Mouse (Mus musculus): ENCODE data around the gene Rasgef1b. TPM values are rescaled to one million over a fixed set of nuclear protein-coding genes. Genes with fewer than 3 reads are reported as not detected.

The Rasgef1b gene
- polyA plus RNA-seq, 1 experiment: 4.5 TPM

DNA sequence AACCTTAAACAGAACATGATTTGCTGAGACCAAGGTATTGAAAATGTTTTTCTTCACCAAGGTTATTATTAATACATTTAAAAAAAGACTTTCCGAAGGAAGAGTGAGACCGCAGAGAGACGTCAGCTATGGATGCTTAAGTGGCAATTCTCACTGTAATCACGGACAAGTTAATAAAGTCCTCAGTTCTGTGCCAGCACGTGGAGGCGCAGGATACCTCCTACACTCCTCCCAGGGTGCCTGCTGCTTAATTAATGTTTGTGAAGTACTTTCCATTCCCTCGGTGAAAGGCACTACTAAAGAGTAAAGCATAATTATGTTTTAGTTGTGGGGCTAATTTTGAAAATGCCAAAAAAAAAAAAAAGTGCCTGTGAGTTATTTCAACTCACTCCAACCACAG lies 284.1 kb downstream of the Rasgef1b start:
- Histone ChIP-seq H3K4me1 (replicated peaks; ENCODE audit: control insufficient read depth, insufficient read depth, low read length) (no peaks in the 10 kb centered on the region), H3K27me3 (ENCODE audit: control insufficient read depth, insufficient read depth, low read length) (no peaks in the 10 kb centered on the region), H3K4me3 (ENCODE audit: control insufficient read depth, insufficient read depth, low read length) (no peak overlapping the region), H3K36me3 (ENCODE audit: control insufficient read depth, insufficient read depth, low read length) (no peaks in the 10 kb centered on the region), H3K27ac (ENCODE audit: control insufficient read depth, insufficient read depth, low read length) (no peak overlapping the region)
- 76% methylated on average over 7 of the region's 7 CpGs for WGBS
- DNase-seq: no peak
- TF ChIP-seq CTCF (IDR thresholded peaks at IDR 0.05; ENCODE audit: borderline replicate concordance, control insufficient read depth, extremely low read depth, insufficient read depth, low read length, poor library complexity) (no peak), POLR2A (IDR thresholded peaks at IDR 0.05; ENCODE audit: control insufficient read depth, extremely low read depth, insufficient read depth, low read length, poor library complexity) (no peak)

DNA sequence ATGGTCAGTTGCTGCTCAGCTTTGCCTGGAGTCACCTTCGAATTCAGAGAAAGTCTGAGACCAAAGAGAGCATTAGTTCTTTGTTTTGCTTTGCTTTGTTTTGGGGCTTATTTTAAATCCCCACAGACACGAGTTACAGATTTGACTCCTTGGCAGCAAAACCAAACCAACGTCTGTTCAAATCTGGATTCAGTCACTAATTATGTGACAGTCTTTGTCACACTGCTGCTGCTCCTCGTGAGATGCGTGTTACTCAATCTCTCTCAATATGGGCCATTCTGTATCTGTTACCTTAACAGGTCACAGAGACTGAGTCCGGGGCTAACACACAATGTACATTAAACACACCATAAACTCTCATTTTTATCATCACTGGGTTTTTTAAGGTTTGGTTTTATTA lies 288.8 kb downstream of the Rasgef1b start:
- Histone ChIP-seq H3K27ac (ENCODE audit: control insufficient read depth, insufficient read depth, low read length) (no peak overlapping the region), H3K4me1 (replicated peaks; ENCODE audit: control insufficient read depth, insufficient read depth, low read length) (no peaks in the 10 kb centered on the region), H3K4me3 (ENCODE audit: control insufficient read depth, insufficient read depth, low read length) (no peak overlapping the region), H3K36me3 (ENCODE audit: control insufficient read depth, insufficient read depth, low read length) (no peaks in the 10 kb centered on the region), H3K27me3 (ENCODE audit: control insufficient read depth, insufficient read depth, low read length) (no peaks in the 10 kb centered on the region)
- TF ChIP-seq CTCF (IDR thresholded peaks at IDR 0.05; ENCODE audit: borderline replicate concordance, control insufficient read depth, extremely low read depth, insufficient read depth, low read length, poor library complexity) (no peak), POLR2A (IDR thresholded peaks at IDR 0.05; ENCODE audit: control insufficient read depth, extremely low read depth, insufficient read depth, low read length, poor library complexity) (no peak)
- DNase-seq: no peak
- WGBS: 89% methylated on average over 6 of the region's 6 CpGs

DNA sequence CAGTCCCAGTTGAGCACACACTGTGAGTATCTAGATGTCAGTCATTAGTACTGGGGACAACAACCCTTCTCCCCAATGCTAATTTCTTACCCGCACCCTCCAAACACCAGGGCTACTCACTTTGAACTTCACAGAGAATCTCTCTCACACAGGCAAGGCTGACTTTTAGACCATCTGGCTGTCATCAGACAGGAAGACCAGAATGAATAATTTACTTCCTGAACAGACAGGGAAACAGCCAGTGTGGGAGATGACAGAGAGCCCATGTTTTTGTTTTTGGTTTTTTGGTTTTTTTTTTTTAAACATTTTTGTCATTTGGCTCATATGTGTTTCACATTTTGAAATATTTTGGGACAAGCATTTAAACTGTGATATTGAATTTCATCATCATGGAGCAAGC lies 290.3 kb downstream of the Rasgef1b start:
- 27% methylated on average over 1 of the region's 1 CpGs for WGBS
- H3K27me3 ChIP-seq (ENCODE audit: control insufficient read depth, insufficient read depth, low read length): no peaks in the 10 kb centered on the region
- H3K4me1 ChIP-seq (replicated peaks; ENCODE audit: control insufficient read depth, insufficient read depth, low read length): no peaks in the 10 kb centered on the region
- no peak for DNase-seq
- TF ChIP-seq CTCF (IDR thresholded peaks at IDR 0.05; ENCODE audit: borderline replicate concordance, control insufficient read depth, extremely low read depth, insufficient read depth, low read length, poor library complexity) (no peak), POLR2A (IDR thresholded peaks at IDR 0.05; ENCODE audit: control insufficient read depth, extremely low read depth, insufficient read depth, low read length, poor library complexity) (no peak)
- no peaks in the 10 kb centered on the region for H3K36me3 ChIP-seq (ENCODE audit: control insufficient read depth, insufficient read depth, low read length)
- H3K27ac ChIP-seq (ENCODE audit: control insufficient read depth, insufficient read depth, low read length): no peak overlapping the region
- no peak overlapping the region for H3K4me3 ChIP-seq (ENCODE audit: control insufficient read depth, insufficient read depth, low read length)

DNA sequence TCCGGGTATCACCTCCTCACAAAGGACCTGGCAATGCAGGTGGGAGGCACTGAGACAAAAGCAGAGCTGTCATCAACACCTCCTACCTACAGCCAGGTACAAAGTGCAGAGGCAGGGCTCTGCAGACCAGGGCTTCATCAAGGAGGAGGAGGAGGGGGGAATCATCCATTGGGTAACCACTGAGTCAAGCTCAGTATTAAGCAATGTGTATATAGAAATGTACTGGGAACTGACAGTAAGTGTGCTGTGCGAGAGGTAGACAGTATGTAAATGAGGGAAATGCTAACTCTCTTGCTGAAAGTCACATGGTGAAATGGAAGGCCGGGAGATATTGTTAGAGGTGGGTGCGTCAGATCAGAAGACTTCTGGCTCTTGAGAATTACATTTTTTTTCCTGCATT lies 294.6 kb downstream of the Rasgef1b start:
- Histone ChIP-seq H3K27me3 (ENCODE audit: control insufficient read depth, insufficient read depth, low read length) (no peaks in the 10 kb centered on the region), H3K4me1 (replicated peaks; ENCODE audit: control insufficient read depth, insufficient read depth, low read length) (no peaks in the 10 kb centered on the region), H3K27ac (ENCODE audit: control insufficient read depth, insufficient read depth, low read length) (no peak overlapping the region), H3K36me3 (ENCODE audit: control insufficient read depth, insufficient read depth, low read length) (no peaks in the 10 kb centered on the region), H3K4me3 (ENCODE audit: control insufficient read depth, insufficient read depth, low read length) (no peak overlapping the region)
- WGBS: 95% methylated on average over 4 of the region's 4 CpGs
- no peak for DNase-seq
- TF ChIP-seq POLR2A (IDR thresholded peaks at IDR 0.05; ENCODE audit: control insufficient read depth, extremely low read depth, insufficient read depth, low read length, poor library complexity) (no peak), CTCF (IDR thresholded peaks at IDR 0.05; ENCODE audit: borderline replicate concordance, control insufficient read depth, extremely low read depth, insufficient read depth, low read length, poor library complexity) (no peak)

DNA sequence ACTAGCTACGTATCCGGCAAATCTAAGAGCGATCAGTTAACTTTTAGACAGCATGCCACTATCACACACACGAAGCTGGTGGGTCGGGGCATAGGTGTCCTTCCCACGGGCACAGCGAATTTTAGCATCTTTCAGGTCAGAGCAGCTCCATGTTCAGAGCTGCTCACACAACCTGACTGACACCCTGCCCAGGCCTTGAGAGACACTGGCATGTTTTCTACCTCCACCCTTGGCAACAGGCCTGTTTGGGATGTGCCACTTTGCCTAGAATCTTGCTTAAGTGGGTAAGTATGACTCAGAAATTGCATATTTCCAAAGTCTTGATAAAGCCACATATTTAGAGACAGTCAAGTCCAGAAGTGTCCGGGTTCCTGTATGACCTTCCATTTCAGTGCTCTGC lies 296.4 kb downstream of the Rasgef1b start:
- 95% methylated on average over 8 of the region's 8 CpGs for WGBS
- H3K36me3 ChIP-seq (ENCODE audit: control insufficient read depth, insufficient read depth, low read length): no peaks in the 10 kb centered on the region
- TF ChIP-seq POLR2A (IDR thresholded peaks at IDR 0.05; ENCODE audit: control insufficient read depth, extremely low read depth, insufficient read depth, low read length, poor library complexity): no peak
- TF ChIP-seq CTCF (IDR thresholded peaks at IDR 0.05; ENCODE audit: borderline replicate concordance, control insufficient read depth, extremely low read depth, insufficient read depth, low read length, poor library complexity): no peak
- H3K27ac ChIP-seq (ENCODE audit: control insufficient read depth, insufficient read depth, low read length): no peak overlapping the region
- no peak for DNase-seq
- H3K4me3 ChIP-seq (ENCODE audit: control insufficient read depth, insufficient read depth, low read length): no peak overlapping the region
- no peaks in the 10 kb centered on the region for H3K4me1 ChIP-seq (replicated peaks; ENCODE audit: control insufficient read depth, insufficient read depth, low read length)
- no peaks in the 10 kb centered on the region for H3K27me3 ChIP-seq (ENCODE audit: control insufficient read depth, insufficient read depth, low read length)

DNA sequence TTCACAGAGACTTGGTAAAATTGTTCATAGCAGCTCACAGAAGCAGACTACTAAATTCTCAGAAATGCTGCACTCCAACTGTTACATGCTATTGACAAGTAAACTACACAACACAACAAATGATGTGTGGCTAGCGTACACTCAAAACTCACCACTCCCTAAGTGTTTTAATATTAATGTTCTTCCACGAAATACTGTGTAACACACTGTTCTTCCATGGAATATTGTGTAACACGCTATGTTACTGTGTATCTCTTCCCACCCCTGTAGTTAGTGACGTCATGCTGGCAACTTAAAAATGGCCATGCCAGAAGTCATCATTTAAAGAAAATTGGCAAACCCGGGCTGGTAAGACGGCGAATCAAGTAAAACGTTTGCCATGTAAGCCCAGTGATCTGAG lies 299.6 kb downstream of the Rasgef1b start:
- H3K4me1 ChIP-seq (replicated peaks; ENCODE audit: control insufficient read depth, insufficient read depth, low read length): no peaks in the 10 kb centered on the region
- H3K36me3 ChIP-seq (ENCODE audit: control insufficient read depth, insufficient read depth, low read length): no peaks in the 10 kb centered on the region
- no peak for DNase-seq
- no peak overlapping the region for H3K4me3 ChIP-seq (ENCODE audit: control insufficient read depth, insufficient read depth, low read length)
- no peaks in the 10 kb centered on the region for H3K27me3 ChIP-seq (ENCODE audit: control insufficient read depth, insufficient read depth, low read length)
- 92% methylated on average over 8 of the region's 8 CpGs for WGBS
- no peak overlapping the region for H3K27ac ChIP-seq (ENCODE audit: control insufficient read depth, insufficient read depth, low read length)
- TF ChIP-seq CTCF (IDR thresholded peaks at IDR 0.05; ENCODE audit: borderline replicate concordance, control insufficient read depth, extremely low read depth, insufficient read depth, low read length, poor library complexity) (no peak), POLR2A (IDR thresholded peaks at IDR 0.05; ENCODE audit: control insufficient read depth, extremely low read depth, insufficient read depth, low read length, poor library complexity) (no peak)

DNA sequence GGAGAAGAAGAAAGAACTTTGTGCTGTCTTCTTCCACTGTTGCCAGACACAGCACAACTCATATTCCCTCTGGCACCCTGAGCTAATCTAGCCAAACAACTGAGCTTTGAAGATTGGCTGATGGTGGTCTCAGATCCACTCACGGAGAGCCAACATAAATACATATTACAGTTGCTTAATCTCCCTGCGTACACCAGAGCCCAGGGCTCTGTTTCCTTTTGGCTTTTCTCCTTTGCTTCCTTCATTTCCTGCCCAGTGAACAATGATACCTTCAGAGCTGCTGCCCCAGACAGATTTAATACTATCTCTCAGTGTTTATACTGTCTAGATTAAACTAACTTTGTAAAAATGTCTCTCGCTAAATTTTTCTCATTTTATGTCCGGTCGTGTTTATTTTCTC lies 300.2 kb downstream of the Rasgef1b start:
- Histone ChIP-seq H3K27ac (ENCODE audit: control insufficient read depth, insufficient read depth, low read length) (no peak overlapping the region), H3K36me3 (ENCODE audit: control insufficient read depth, insufficient read depth, low read length) (no peaks in the 10 kb centered on the region), H3K4me3 (ENCODE audit: control insufficient read depth, insufficient read depth, low read length) (no peak overlapping the region), H3K4me1 (replicated peaks; ENCODE audit: control insufficient read depth, insufficient read depth, low read length) (no peaks in the 10 kb centered on the region), H3K27me3 (ENCODE audit: control insufficient read depth, insufficient read depth, low read length) (no peaks in the 10 kb centered on the region)
- no peak for TF ChIP-seq POLR2A (IDR thresholded peaks at IDR 0.05; ENCODE audit: control insufficient read depth, extremely low read depth, insufficient read depth, low read length, poor library complexity)
- no peak for TF ChIP-seq CTCF (IDR thresholded peaks at IDR 0.05; ENCODE audit: borderline replicate concordance, control insufficient read depth, extremely low read depth, insufficient read depth, low read length, poor library complexity)
- 78% methylated on average over 5 of the region's 5 CpGs for WGBS
- DNase-seq: no peak
